Mouse (Mus musculus): Measurements from ENCODE around the gene Gm21244. TPM values are rescaled to one million over a fixed set of nuclear protein-coding genes. Genes with fewer than 3 reads are reported as not detected.

Gene Gm21244
- not detected for polyA plus RNA-seq (2014; fragmentation: Illumina TruSeq; extraction: RNeasy Lipid Tissue Mini Kit (QIAGEN cat#74804); ENCODE audit: insufficient read depth, low read depth, low replicate concordance)

GRCm38 (mm10) chrY:7169193-7169592 lies at the start of gene Gm21244:
TSS of gene Gm21244 (minus strand) at chrY:7169293.

Other genes with a start within 250 kb of the Gm21244 start
- gene Gm28998, start 84.5 kb upstream of the Gm21244 start, polyA plus RNA-seq (2014; fragmentation: Illumina TruSeq; extraction: RNeasy Lipid Tissue Mini Kit (QIAGEN cat#74804); ENCODE audit: insufficient read depth, low read depth, low replicate concordance) = not detected
- gene Gm21788, start 235.7 kb upstream of the Gm21244 start, polyA plus RNA-seq (2014; fragmentation: Illumina TruSeq; extraction: RNeasy Lipid Tissue Mini Kit (QIAGEN cat#74804); ENCODE audit: insufficient read depth, low read depth, low replicate concordance) = not detected

Data from lung, adult 10 weeks (tissue).